Mouse (Mus musculus) erythroblast, embryonic 14.5 days (primary cell): Measurements from ENCODE around the gene Prss42. TPM values are rescaled to one million over a fixed set of nuclear protein-coding genes. Genes with fewer than 3 reads are reported as not detected.
A peak's percentile ranks its signal among the peaks of the same experiment; 100 is the strongest.
"Not testable (repeated sequence)": the region's sequence is repeated elsewhere in the genome, so short reads cannot be mapped to it uniquely, and the experiment has no call there.

Source experiments
- H3K27me3 ChIP-seq: 2 replicates; pipeline ENCODE4 v1.6.1; 2012; ENCODE audit warnings: inconsistent platforms; ENCODE audit not compliant: control insufficient read depth
- H3K36me3 ChIP-seq: 2 replicates; pipeline ENCODE4 v1.6.1; 2012; ENCODE audit warnings: mild to moderate bottlenecking, inconsistent platforms; ENCODE audit not compliant: control insufficient read depth
- H3K4me1 ChIP-seq: 2 replicates; pipeline ENCODE4 v1.6.1; 2012; ENCODE audit warnings: inconsistent platforms; ENCODE audit not compliant: control insufficient read depth
- H3K4me3 ChIP-seq: replicated peaks from 2 replicates; pipeline ENCODE3; 2012; ENCODE audit warnings: moderate library complexity, mild to moderate bottlenecking, inconsistent platforms
- H3K9me3 ChIP-seq: 2 replicates; pipeline ENCODE4 v1.6.1; 2012; ENCODE audit warnings: low read length, inconsistent platforms, mixed read lengths; ENCODE audit not compliant: control insufficient read depth
- GATA1 ChIP-seq: IDR thresholded peaks from 2 replicates; pipeline ENCODE4 v1.6.1; 2012; ENCODE audit warnings: low read length, inconsistent platforms, mixed read lengths
- TAL1 ChIP-seq: IDR thresholded peaks from 3 replicates; pipeline ENCODE4 v1.6.1; 2012; ENCODE audit warnings: low read length, inconsistent platforms, mixed read lengths
- polyA plus RNA-seq: library from polyadenylated mRNA; stranded (reverse); fragments of >175 nt; gene quantifications from 2 replicates; pipeline ENCODE4 v1.2.3, GENCODE M21; 2012

Prss42 gene
- polyA plus RNA-seq, 1 experiment: not detected

DNA sequence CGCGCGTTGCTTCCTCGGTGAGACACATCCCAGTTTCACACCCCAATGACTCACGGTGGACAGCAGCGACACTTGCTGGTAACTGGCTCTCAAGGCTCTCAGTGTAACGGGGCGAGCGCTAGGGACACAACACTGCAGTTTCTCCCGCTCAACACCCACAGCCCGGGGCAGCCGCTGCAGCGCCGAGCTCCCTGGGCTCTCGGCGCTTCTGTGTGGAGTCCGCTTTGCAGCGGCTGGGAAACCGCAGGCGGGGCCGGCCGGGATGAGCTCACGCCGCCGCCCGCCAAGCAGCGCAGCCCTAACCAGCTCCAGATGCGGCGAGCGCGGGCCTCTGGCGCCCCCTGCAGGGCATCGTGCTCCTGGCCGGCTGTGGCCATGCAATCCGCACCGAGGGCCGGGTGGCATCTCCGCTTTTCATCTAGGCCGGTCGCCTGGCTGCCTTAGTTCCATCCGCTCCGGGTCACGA is 16.7 kb upstream of the Prss42 start:
- peaks cover 29% of the 10 kb centered on the region for H3K27me3 ChIP-seq

DNA sequence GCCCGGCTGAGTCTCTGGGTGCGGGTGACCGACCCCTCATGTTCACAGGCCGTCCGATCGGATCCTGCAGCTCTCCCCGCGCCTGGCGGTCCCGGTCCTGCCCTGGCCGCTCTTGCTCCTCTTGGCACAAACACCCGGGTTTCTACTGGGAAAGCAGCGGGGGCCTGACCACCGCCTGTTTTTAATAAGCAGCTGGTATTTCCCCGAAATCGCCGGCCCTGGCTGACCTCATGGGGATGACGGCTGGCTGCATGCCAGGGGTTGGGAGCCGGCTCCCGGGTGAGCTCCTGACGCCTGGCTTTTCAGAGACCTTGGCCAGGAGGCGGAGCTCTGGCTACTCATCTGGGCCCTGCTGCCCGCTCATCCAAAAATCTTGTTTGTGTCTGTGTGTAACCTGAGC is 16.2 kb upstream of the Prss42 start:
- peaks cover 29% of the 10 kb centered on the region for H3K27me3 ChIP-seq
- H3K4me3 ChIP-seq: peak overlapping the region; percentile 44
- no peaks in the 10 kb centered on the region for H3K36me3 ChIP-seq
- no peaks in the 10 kb centered on the region for H3K9me3 ChIP-seq
- TF ChIP-seq TAL1 (no peak), GATA1 (no peak)
- peaks cover 12% of the 10 kb centered on the region for H3K4me1 ChIP-seq

More for the DNA sequence above, 16.7 kb upstream of the Prss42 start:
- TF ChIP-seq TAL1 (no peak), GATA1 (no peak)
- H3K9me3 ChIP-seq: no peaks in the 10 kb centered on the region
- H3K4me3 ChIP-seq: peak overlapping the region; percentile 44
- H3K36me3 ChIP-seq: no peaks in the 10 kb centered on the region
- H3K4me1 ChIP-seq: peaks cover 12% of the 10 kb centered on the region

DNA sequence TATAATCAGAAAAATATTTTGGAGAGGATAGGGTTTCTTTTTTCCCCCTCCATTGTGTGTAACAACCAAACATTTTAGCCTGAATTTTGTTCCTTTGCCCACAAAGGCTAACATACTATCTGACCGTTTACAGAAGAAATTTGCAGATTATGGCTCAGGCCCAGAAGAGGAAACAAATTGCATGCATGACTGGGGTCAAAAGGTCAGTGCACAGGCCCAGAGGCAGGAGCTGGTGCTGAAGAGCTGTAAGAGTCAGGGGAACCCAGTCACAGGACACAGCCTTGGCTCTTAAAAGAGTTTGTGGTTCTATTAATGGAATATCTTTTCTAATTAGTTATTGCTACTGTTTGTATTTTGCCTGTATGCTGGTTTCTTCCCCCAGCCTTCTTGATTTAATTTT is 14.4 kb upstream of the Prss42 start:
- Histone ChIP-seq H3K4me3 (no peak overlapping the region), H3K9me3 (peaks cover 2% of the 10 kb centered on the region), H3K27me3 (peaks cover 29% of the 10 kb centered on the region), H3K4me1 (peaks cover 12% of the 10 kb centered on the region), H3K36me3 (no peaks in the 10 kb centered on the region)
- TF ChIP-seq TAL1 (no peak), GATA1 (no peak)

DNA sequence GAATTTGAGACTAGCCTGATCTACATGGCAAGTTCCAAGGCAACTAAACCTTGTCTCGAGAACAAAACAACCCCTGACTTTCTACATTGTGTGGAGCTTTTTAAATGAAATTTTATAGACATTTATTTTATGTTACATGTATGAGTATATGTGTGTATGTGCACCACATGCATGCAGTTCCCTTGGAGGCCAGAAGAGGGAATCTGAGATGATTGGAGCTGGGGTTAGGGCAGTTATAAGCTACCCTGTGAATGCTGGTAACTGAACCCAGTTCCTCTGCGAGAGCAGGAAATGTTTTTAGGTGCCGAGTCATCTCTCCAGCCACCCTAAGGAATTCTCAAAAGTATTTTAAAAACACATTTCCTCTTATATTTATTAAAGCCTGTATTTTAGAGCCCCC is 9.8 kb upstream of the Prss42 start:
- TF ChIP-seq GATA1 (no peak), TAL1 (no peak)
- no peaks in the 10 kb centered on the region for H3K4me1 ChIP-seq
- no peaks in the 10 kb centered on the region for H3K36me3 ChIP-seq
- H3K27me3 ChIP-seq: peaks cover under 1% of the 10 kb centered on the region; the same call in 1 of the 2 replicates
- H3K4me3 ChIP-seq: no peak overlapping the region
- H3K9me3 ChIP-seq: peaks cover 2% of the 10 kb centered on the region

DNA sequence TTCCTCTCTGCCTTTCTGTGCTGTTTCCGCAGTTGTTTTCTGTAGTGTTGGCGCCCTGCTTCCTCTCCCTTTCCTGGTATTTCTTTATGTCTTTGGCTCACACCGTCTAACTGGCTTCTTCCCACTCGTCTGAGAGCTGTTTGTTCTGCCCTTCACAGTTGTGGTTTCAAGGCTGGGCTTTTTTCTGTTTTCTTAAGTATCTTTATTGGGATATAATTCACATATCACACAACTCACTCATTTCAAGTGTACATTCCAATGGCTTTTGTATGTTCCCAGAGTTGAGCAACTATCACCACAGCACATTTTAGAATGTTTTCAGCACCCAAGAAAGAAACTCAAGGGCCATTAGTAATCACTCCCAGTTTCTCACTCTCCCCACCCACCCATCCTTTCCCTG is 7.5 kb upstream of the Prss42 start:
- H3K4me1 ChIP-seq: peaks cover 2% of the 10 kb centered on the region; the same call in 1 of the 2 replicates

DNA sequence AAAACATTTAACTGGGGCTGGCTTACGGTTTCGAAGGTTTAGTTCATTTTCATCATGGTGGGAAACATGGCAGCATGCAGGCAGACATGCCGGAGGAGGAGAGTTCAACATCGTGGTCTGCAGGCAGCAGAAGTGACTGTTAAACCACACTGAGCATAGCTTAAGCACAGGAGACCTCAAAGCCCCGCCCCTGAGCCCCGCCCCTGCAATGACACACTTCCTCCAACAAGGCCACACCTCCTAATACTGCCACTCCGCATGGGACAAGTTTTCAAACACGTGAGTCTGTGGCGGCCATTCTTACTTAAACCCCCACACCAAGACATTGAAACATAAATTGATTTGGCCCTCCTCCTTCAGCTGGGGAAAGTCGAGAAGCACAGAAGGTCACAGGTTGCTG is 953 bp upstream of the Prss42 start:
- H3K27me3 ChIP-seq: no peaks in the 10 kb centered on the region
- no peaks in the 10 kb centered on the region for H3K36me3 ChIP-seq
- H3K4me1 ChIP-seq: peaks cover 2% of the 10 kb centered on the region; the same call in 1 of the 2 replicates
- TF ChIP-seq TAL1 (no peak), GATA1 (no peak)
- H3K4me3 ChIP-seq: no peak overlapping the region
- no peaks in the 10 kb centered on the region for H3K9me3 ChIP-seq

More for the DNA sequence above, 7.5 kb upstream of the Prss42 start:
- no peak overlapping the region for H3K4me3 ChIP-seq
- H3K36me3 ChIP-seq: no peaks in the 10 kb centered on the region
- no peak for TF ChIP-seq GATA1
- TF ChIP-seq TAL1: no peak
- H3K9me3 ChIP-seq: peaks cover 2% of the 10 kb centered on the region
- H3K27me3 ChIP-seq: no peaks in the 10 kb centered on the region

DNA sequence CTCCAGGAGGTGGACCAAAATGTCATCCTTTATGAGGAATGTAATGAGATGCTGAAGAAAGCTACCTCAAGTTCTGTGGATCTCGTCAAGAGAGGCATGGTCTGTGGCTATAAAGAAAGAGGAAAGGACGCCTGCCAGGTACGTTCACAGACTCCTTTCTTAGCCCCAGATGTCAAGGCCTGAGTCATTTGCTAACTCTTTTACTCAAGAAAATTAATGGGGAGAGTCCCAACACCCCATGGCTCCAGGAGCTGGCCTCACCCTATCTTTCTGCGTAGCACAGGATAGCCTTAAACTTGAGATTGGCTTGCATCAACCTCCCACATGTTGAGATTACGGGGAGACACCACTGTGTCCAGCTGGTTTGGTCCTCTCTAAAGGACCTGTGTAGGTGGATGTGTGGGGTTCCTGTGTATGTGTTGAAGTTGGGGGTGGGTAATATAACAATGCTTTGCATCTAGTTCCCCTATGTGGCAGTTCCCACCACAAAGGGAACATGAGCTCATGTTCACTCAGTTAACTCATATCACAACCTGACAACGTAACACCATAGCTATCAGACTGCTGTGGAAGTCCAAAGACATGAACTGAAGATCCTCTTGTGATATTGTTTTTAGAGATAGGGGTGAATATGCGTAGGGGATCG is 3.0 kb downstream of the Prss42 start:
- Histone ChIP-seq H3K27me3 (no peaks in the 10 kb centered on the region), H3K4me1 (no peaks in the 10 kb centered on the region), H3K9me3 (no peaks in the 10 kb centered on the region), H3K36me3 (no peaks in the 10 kb centered on the region), H3K4me3 (no peak overlapping the region)
- no peak for TF ChIP-seq GATA1
- no peak for TF ChIP-seq TAL1

DNA sequence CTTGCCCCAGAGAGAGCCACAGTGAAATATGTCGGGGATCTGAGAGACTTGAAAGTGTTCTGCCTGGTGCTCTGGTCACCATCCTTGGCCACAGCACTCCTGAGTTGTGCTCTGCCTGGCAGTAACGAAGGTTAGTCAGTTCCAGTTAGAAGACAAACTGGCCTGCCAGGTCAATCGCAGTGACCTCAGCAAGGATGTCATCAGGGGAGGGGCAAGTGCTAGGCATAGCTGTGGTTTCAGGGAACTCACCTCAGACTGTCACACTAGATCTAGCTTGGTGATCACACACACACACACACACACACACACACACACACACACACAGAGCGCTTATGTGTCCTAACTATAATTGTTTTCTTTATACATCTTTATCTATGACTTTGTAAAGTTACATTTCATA is 5.3 kb downstream of the Prss42 start:
- no peaks in the 10 kb centered on the region for H3K4me1 ChIP-seq
- no peak for TF ChIP-seq GATA1
- no peak overlapping the region for H3K4me3 ChIP-seq
- H3K27me3 ChIP-seq: no peaks in the 10 kb centered on the region
- H3K36me3 ChIP-seq: no peaks in the 10 kb centered on the region
- H3K9me3 ChIP-seq: no peaks in the 10 kb centered on the region

DNA sequence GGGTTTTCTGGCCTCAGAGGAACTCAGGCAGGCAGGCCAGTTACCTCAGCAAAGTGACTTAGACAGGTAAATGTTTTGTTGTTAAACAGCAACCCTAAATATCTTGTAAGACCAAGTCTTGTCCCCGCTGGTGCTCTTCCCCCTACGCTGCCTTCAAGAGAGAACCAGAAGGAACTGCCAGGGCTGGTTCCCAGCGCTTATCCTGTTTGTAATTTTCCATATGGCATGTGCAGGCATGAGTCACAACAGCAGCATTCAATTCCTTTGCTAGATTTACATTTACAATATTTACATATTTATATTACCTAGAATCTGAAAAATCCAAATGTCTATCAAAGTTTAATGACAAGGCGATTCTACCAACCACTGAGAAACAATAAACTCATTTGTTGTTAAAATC is 12.1 kb downstream of the Prss42 start:
- peaks cover 5% of the 10 kb centered on the region for H3K27me3 ChIP-seq
- H3K9me3 ChIP-seq: no peaks in the 10 kb centered on the region
- no peak for TF ChIP-seq GATA1
- no peak for TF ChIP-seq TAL1
- no peaks in the 10 kb centered on the region for H3K36me3 ChIP-seq
- no peak overlapping the region for H3K4me3 ChIP-seq
- H3K4me1 ChIP-seq: peaks cover 3% of the 10 kb centered on the region

DNA sequence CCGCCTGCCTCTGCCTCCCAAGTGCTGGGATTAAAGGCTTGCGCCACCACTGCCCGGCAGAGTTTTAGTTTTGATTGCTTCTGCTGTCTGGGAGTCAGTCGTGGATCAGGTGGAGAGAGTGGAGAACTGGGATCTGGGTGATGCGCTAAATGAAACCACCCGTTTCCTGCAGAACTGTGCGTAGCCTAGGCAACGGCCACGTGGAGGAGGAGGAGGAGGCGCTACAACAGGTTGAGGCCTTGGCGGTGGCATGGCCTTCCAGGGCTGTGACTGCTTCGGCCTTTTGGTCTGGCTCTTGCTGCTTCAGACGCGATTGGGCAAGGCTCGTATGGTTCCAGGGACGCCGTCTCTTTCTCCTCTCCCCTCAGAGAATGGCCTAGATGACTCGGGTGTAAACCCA is 15.8 kb downstream of the Prss42 start, which contains the start of gene Prss44:
Prss44 (plus strand) TSS at position 206 of the 400 bp plus-strand sequence.
- H3K27me3 ChIP-seq: peaks cover 5% of the 10 kb centered on the region
- H3K9me3 ChIP-seq: no peaks in the 10 kb centered on the region
- no peak for TF ChIP-seq GATA1
- no peak for TF ChIP-seq TAL1
- peaks cover 3% of the 10 kb centered on the region for H3K4me1 ChIP-seq
- no peaks in the 10 kb centered on the region for H3K36me3 ChIP-seq
- no peak within 1 kb of the TSS for H3K4me3 ChIP-seq

DNA sequence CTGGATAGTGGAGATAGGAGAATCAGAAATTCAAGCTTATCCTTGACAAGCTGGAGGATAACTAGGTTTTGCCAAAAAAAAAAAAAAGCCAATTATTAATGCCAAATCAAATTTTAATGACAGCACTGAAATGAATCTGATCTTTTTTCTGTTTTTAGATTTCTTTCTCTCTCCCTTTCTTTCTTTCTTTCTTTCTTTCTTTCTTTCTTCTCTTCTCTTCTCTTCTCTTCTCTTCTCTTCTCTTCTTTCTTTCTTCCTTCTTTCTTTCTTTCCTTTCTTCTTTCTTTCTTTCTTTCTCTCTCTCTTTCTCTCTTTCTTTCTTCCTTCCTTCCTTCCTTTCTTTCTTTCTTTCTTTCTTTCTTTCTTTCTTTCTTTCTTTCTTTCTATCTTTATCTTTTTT is 22.6 kb downstream of the Prss42 start:
- H3K36me3 ChIP-seq, H3K27me3 ChIP-seq, H3K4me1 ChIP-seq, H3K4me3 ChIP-seq, H3K9me3 ChIP-seq: not testable (repeated sequence)
